Mouse (Mus musculus): ENCODE measurements around the gene Fh1.

The Fh1 gene

GRCm38 (mm10) chr1:175625257-175625879, at the start of gene Fh1:
TSS of gene Fh1 (minus strand) at chr1:175625635.
- peak; percentile 94 to 95 for DNase-seq (ENCODE audit: low spot score in 2 of 2)

- DNase-seq (ENCODE audit: low spot score in 2 of 2) = no peak
Observed at GRCm38 (mm10) chr1:175675116-175675515, 49.7 kb upstream of the Fh1 start.

- DNase-seq (ENCODE audit: low spot score in 2 of 2) = no peak
Observed at GRCm38 (mm10) chr1:175673563-175674325, 48.3 kb upstream of the Fh1 start.

- no peak for DNase-seq (ENCODE audit: low spot score in 2 of 2)
Observed at GRCm38 (mm10) chr1:175671626-175672025, 46.2 kb upstream of the Fh1 start.

GRCm38 (mm10) chr1:175670042-175670441, 44.6 kb upstream of the Fh1 start:
- no peak for DNase-seq (ENCODE audit: low spot score in 2 of 2)

- no peak for DNase-seq (ENCODE audit: low spot score in 2 of 2)
Observed at GRCm38 (mm10) chr1:175669456-175669855, 44.0 kb upstream of the Fh1 start.

- peak in 1 of 2 experiments; percentile 21 for DNase-seq (ENCODE audit: low spot score in 2 of 2)
Observed at GRCm38 (mm10) chr1:175668666-175669405, 43.4 kb upstream of the Fh1 start.

GRCm38 (mm10) chr1:175659900-175660299, 34.5 kb upstream of the Fh1 start:
- no peak for DNase-seq (ENCODE audit: low spot score in 2 of 2)

- DNase-seq (ENCODE audit: low spot score in 2 of 2) = no peak
Observed at GRCm38 (mm10) chr1:175648615-175649014, 23.2 kb upstream of the Fh1 start.

GRCm38 (mm10) chr1:175646952-175647351, 21.5 kb upstream of the Fh1 start:
- DNase-seq (ENCODE audit: low spot score in 2 of 2) = no peak

- DNase-seq (ENCODE audit: low spot score in 2 of 2) = no peak
Observed at GRCm38 (mm10) chr1:175643496-175644265, 18.2 kb upstream of the Fh1 start.

- DNase-seq (ENCODE audit: low spot score in 2 of 2) = no peak
Observed at GRCm38 (mm10) chr1:175640435-175641150, 15.2 kb upstream of the Fh1 start.

- DNase-seq (ENCODE audit: low spot score in 2 of 2) = no peak
Observed at GRCm38 (mm10) chr1:175639072-175639471, 13.6 kb upstream of the Fh1 start.

- no peak for DNase-seq (ENCODE audit: low spot score in 2 of 2)
Observed at GRCm38 (mm10) chr1:175637677-175638076, 12.2 kb upstream of the Fh1 start.

- no peak for DNase-seq (ENCODE audit: low spot score in 2 of 2)
Observed at GRCm38 (mm10) chr1:175632470-175632869, 7.0 kb upstream of the Fh1 start.

GRCm38 (mm10) chr1:175631721-175632221, 6.3 kb upstream of the Fh1 start:
- DNase-seq (ENCODE audit: low spot score in 2 of 2) = no peak

- DNase-seq (ENCODE audit: low spot score in 2 of 2) = no peak
Observed at GRCm38 (mm10) chr1:175631080-175631479, 5.6 kb upstream of the Fh1 start.

GRCm38 (mm10) chr1:175630345-175630744, 4.9 kb upstream of the Fh1 start:
- no peak for DNase-seq (ENCODE audit: low spot score in 2 of 2)

GRCm38 (mm10) chr1:175629248-175629647, 3.8 kb upstream of the Fh1 start:
- no peak for DNase-seq (ENCODE audit: low spot score in 2 of 2)

- no peak for DNase-seq (ENCODE audit: low spot score in 2 of 2)
Observed at GRCm38 (mm10) chr1:175625990-175626692, 706 bp upstream of the Fh1 start.
